Mouse (Mus musculus) testis, adult 2 months (tissue): ENCODE measurements around the gene Il11ra1.
"Not testable (repeated sequence)": the region's sequence is repeated elsewhere in the genome, so short reads cannot be mapped to it uniquely, and the experiment has no call there.

ENCODE experiments used
- CTCF ChIP-seq: fragments of 200-500 bp; IDR thresholded peaks from 2 replicates; pipeline ENCODE4 v1.5.1; 2012; ENCODE audit warnings: low read depth, mild to moderate bottlenecking, inconsistent platforms, low read length, moderate library complexity; ENCODE audit not compliant: control insufficient read depth, insufficient read depth, insufficient replicate concordance
- POLR2A ChIP-seq: fragments of 200-500 bp; IDR thresholded peaks from 2 replicates; pipeline ENCODE4 v1.6.1; 2012; ENCODE audit warnings: low read depth, mild to moderate bottlenecking, inconsistent platforms, low read length, moderate library complexity; ENCODE audit not compliant: control insufficient read depth

DNA sequence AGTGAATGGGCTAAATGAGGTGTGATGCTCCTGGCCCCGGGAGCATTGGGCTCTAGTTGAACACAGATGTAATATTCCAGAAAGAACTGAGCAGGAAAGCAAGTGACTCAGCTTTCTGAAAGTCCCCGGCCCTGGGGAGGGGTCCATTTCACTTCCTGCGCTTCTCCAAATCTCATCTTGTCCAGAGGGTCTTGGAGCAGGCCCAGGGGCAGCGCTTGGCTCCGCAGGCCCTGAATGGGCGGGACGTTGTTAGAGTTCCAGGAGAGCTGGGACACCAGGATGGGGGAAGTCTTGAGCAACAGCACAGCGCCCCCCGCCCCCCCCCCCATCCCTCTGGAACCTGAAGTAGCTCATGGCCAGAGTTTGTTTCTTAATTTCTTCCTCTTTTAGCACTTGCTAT lies 81.5 kb downstream of the Il11ra1 start:
- not testable (repeated sequence) for TF ChIP-seq CTCF, POLR2A
